Comparison of ENCODE assay signal across 9 mouse cellular contexts in the genomic region with DNA sequence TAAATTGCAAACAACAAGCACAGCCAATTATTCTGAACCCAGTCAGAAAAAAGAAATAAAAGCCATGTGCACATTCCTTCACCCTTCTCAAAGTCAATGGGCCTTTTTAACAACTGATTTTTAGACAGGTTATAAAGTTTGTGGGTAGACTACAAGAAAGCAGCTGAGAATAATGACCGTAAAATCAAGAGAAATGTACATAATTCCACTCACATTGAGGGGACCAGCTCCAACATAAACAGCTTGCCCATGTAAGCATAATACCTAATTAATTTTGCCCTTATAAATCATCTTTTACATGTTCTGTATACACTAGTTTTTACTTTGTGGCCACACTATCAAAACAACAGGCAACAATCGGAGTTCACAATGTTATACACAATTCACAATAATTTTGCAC. TPM values are rescaled to one million over a fixed set of nuclear protein-coding genes. Genes with fewer than 3 reads are reported as not detected.
A peak's percentile ranks its signal among the peaks of the same experiment; 100 is the strongest.
DNase-seq lines count a peak whose midpoint lies in the region; ATAC-seq and TF ChIP-seq lines count a peak whose summit lies in the region.
"Had no signal": no experiment of that assay in that cellular context is flagged by ENCODE, and none has a peak within 500 bp of the region (broad histone marks: within the 10 kb centered on the region; RNA-seq: fewer than 3 reads in every experiment).

No protein-coding gene starts in this region.

- peaks cover 9% of the 10 kb centered on the region for H3K36me3 ChIP-seq in heart, embryonic 11.5 days (ENCODE audit: control insufficient read depth, insufficient read depth, low read length)
- peaks cover 55% of the 10 kb centered on the region for H3K36me3 ChIP-seq in E14TG2a.4 (ENCODE audit: insufficient read depth, low read length)
- H3K36me3 ChIP-seq in forebrain, postnatal 0 days (ENCODE audit: insufficient read depth), result peaks cover 23% of the 10 kb centered on the region
- H3K36me3 ChIP-seq in liver, embryonic 16.5 days (ENCODE audit: control insufficient read depth, insufficient read depth), result peaks cover 18% of the 10 kb centered on the region

- 76% methylated on average over 2 of the region's 2 CpGs for WGBS in heart, embryonic 11.5 days (ENCODE audit: insufficient replicate concordance)
- 80% methylated on average over 2 of the region's 2 CpGs for WGBS in forebrain, postnatal 0 days
- 71% methylated on average over 2 of the region's 2 CpGs for WGBS in liver, embryonic 16.5 days (ENCODE audit: insufficient replicate concordance)

- peak overlapping the region; percentile 95 for H3K4me3 ChIP-seq in heart, embryonic 11.5 days (ENCODE audit: low read depth, low read length)
- H3K4me3 ChIP-seq in E14TG2a.4 (replicated peaks; ENCODE audit: low read length), result peak overlapping the region; percentile 98
- H3K4me3 ChIP-seq in forebrain, postnatal 0 days (ENCODE audit: low read depth, low read length), result no peak overlapping the region
- no peak overlapping the region for H3K4me3 ChIP-seq in liver, embryonic 16.5 days (ENCODE audit: low read depth, low read length)

- TF ChIP-seq CTCF in E14TG2a.4 (conservative IDR thresholded peaks at IDR 0.05; ENCODE audit: low read length), result no peak
- TF ChIP-seq CTCF in forebrain, postnatal 0 days (IDR thresholded peaks at IDR 0.05; ENCODE audit: low read depth), result no peak

- peak overlapping the region; percentile 62 for H3K4me2 ChIP-seq in heart, embryonic 11.5 days
- H3K4me2 ChIP-seq in forebrain, postnatal 0 days (ENCODE audit: low read depth), result peak overlapping the region; percentile 78; the same call in 1 of the 2 replicates
- peak overlapping the region; percentile 82; the same call in 1 of the 2 replicates for H3K4me2 ChIP-seq in liver, embryonic 16.5 days (ENCODE audit: low read depth, low read length)

- no peak for ATAC-seq in heart, embryonic 11.5 days (replicated peaks; ENCODE audit: insufficient number of reproducible peaks, low FRiP score, low TSS enrichment)
- ATAC-seq in forebrain, postnatal 0 days, result no peak
- ATAC-seq in liver, embryonic 16.5 days (ENCODE audit: low read depth), result no peak

- intact Hi-C loops in left cerebral cortex, postnatal 25 days (cut with DNase I), result no loop called here
- intact Hi-C loops in left cerebral cortex, postnatal 4 days (cut with DNase I), result loop anchor here (5.0 to 10.0 kb wide), 2 partner anchors 121 to 148 kb away; partner anchors contain the start of gene Zfr

- no peak overlapping the region for H3K27ac ChIP-seq in heart, embryonic 11.5 days (ENCODE audit: low read depth, low read length)
- no peak overlapping the region for H3K27ac ChIP-seq in forebrain, postnatal 0 days (ENCODE audit: low read depth, low read length)
- no peak overlapping the region for H3K27ac ChIP-seq in liver, embryonic 16.5 days (ENCODE audit: low read length)

- H3K9ac ChIP-seq in heart, embryonic 11.5 days (ENCODE audit: low read depth, low read length), result no peak overlapping the region
- no peak overlapping the region for H3K9ac ChIP-seq in forebrain, postnatal 0 days
- H3K9ac ChIP-seq in liver, embryonic 16.5 days (ENCODE audit: low read depth, low read length), result no peak overlapping the region

- DNase-seq in heart, adult 9 months (ENCODE audit: low spot score in 2 of 2), result no peak
- no peak for DNase-seq in forebrain, postnatal 0 days
- no peak for DNase-seq in left cerebral cortex, postnatal 25 days (ENCODE audit: low spot score in 2 of 2)
- DNase-seq in left cerebral cortex, postnatal 4 days, result no peak
- DNase-seq in adrenal gland, adult 18-20 months (ENCODE audit: low spot score in 2 of 2), result no peak
- DNase-seq: kidney, adult 8-10 months had no signal

- no peaks in the 10 kb centered on the region for H3K27me3 ChIP-seq in heart, embryonic 11.5 days (ENCODE audit: control insufficient read depth, insufficient read depth, low read length)
- H3K27me3 ChIP-seq in E14TG2a.4 (ENCODE audit: insufficient read depth, low read length), result no peaks in the 10 kb centered on the region
- H3K27me3 ChIP-seq in forebrain, postnatal 0 days (ENCODE audit: insufficient read depth, low read length), result no peaks in the 10 kb centered on the region
- H3K27me3 ChIP-seq in liver, embryonic 16.5 days (ENCODE audit: control insufficient read depth, insufficient read depth, low read depth, low read length), result no peaks in the 10 kb centered on the region

- H3K9me3 ChIP-seq in heart, embryonic 11.5 days (replicated peaks; ENCODE audit: control insufficient read depth, low read length), result no peaks in the 10 kb centered on the region
- H3K9me3 ChIP-seq in E14TG2a.4 (ENCODE audit: low read length), result no peaks in the 10 kb centered on the region
- H3K9me3 ChIP-seq in forebrain, postnatal 0 days (ENCODE audit: low read length), result no peaks in the 10 kb centered on the region
- H3K9me3 ChIP-seq in liver, embryonic 16.5 days (replicated peaks; ENCODE audit: control insufficient read depth, low read length), result no peaks in the 10 kb centered on the region

- 0 out of 2 replicates have a peak, but pooled peaks cover 7% of the 10 kb centered on the region for H3K4me1 ChIP-seq in heart, embryonic 11.5 days (ENCODE audit: control insufficient read depth, insufficient read depth, low read length)
- peaks cover 62% of the 10 kb centered on the region for H3K4me1 ChIP-seq in E14TG2a.4 (replicated peaks; ENCODE audit: low read depth, low read length)
- peaks cover 13% of the 10 kb centered on the region; the same call in 1 of the 2 replicates for H3K4me1 ChIP-seq in forebrain, postnatal 0 days (ENCODE audit: insufficient read depth)
- H3K4me1 ChIP-seq in liver, embryonic 16.5 days (ENCODE audit: control insufficient read depth, low read depth, low read length), result peaks cover 7% of the 10 kb centered on the region

RNA-seq across cellular contexts. Expression of gene Sub1, which starts 2.8 kb away (rescaled TPM):
- polyA plus RNA-seq in heart, embryonic 11.5 days (2014; fragmentation: Nextera tagmentation; extraction: Ambion mirVana), result 635 and 657 TPM in 2 replicates
- total RNA-seq in forebrain, postnatal 0 days (2014; rRNA removed), result 187 TPM in 2 replicates
- polyA plus RNA-seq in forebrain, postnatal 0 days (2015; fragmentation: Nextera tagmentation; extraction: Ambion mirVana), result 618 and 740 TPM in 2 replicates
- 206 and 246 TPM in 2 replicates for polyA plus RNA-seq in liver, embryonic 16.5 days (2015; fragmentation: Nextera tagmentation; extraction: Ambion mirVana)
- 100 to 1,000 TPM; 291 to 330 TPM for total RNA-seq in left cerebral cortex, postnatal 25 days (2021)
- 100 to 1,000 TPM; 291 to 292 TPM for total RNA-seq in left cerebral cortex, postnatal 4 days (2021)
- total RNA-seq in adrenal gland, adult 18-20 months (2021), result 100 to 1,000 TPM; 203 to 249 TPM

Comparison
In these comparisons a context has a peak if more than half of its experiments do, and no peak if none do; other contexts are left out.
1. H3K4me3 ChIP-seq: peak in heart, embryonic 11.5 days (single experiment) and E14TG2a.4 (single experiment); none in forebrain, postnatal 0 days (single experiment) and liver, embryonic 16.5 days (single experiment).
2. Peak in every context shown above with its lines, with median percentiles within 50 percentile points of each other: H3K4me2 ChIP-seq.